Mouse (Mus musculus) megakaryocyte, embryonic 14.5 days (primary cell): Measurements from ENCODE around the gene Cnbd2. TPM values are rescaled to one million over a fixed set of nuclear protein-coding genes. Genes with fewer than 3 reads are reported as not detected.
A peak's percentile ranks its signal among the peaks of the same experiment; 100 is the strongest.

Source experiments
- H3K27me3 ChIP-seq: replicated peaks from 2 replicates; pipeline ENCODE3; 2012; ENCODE audit warnings: inconsistent platforms
- H3K36me3 ChIP-seq: replicated peaks from 2 replicates; pipeline ENCODE3; 2012; ENCODE audit warnings: low read length, inconsistent platforms, mixed read lengths
- H3K4me1 ChIP-seq: 2 replicates; pipeline ENCODE4 v1.6.1; 2012; ENCODE audit warnings: inconsistent platforms
- H3K4me3 ChIP-seq: replicated peaks from 2 replicates; pipeline ENCODE3; 2012; ENCODE audit warnings: moderate library complexity, mild to moderate bottlenecking, inconsistent platforms
- H3K9me3 ChIP-seq: 2 replicates; pipeline ENCODE4 v1.6.1; 2012; ENCODE audit warnings: inconsistent platforms
- FLI1 ChIP-seq: IDR thresholded peaks from 2 replicates; pipeline ENCODE4 v1.6.1; 2012; ENCODE audit warnings: low read length, inconsistent platforms, mixed read lengths
- GATA1 ChIP-seq: IDR thresholded peaks from 3 replicates; pipeline ENCODE4 v1.6.1; 2012; ENCODE audit warnings: mixed read lengths, low read length, inconsistent platforms, borderline replicate concordance
- polyA plus RNA-seq: library from polyadenylated mRNA; stranded (reverse); fragments of >175 nt; gene quantifications from 2 replicates; pipeline ENCODE4 v1.2.3, GENCODE M21; 2012; ENCODE audit warnings: low replicate concordance; ENCODE audit not compliant: insufficient read depth

The Cnbd2 gene
- polyA plus RNA-seq, 1 experiment: 0.74 TPM

GRCm38 (mm10) chr2:156421381-156422110 lies 109.4 kb downstream of the Cnbd2 start:
- Histone ChIP-seq H3K36me3 (no peaks in the 10 kb centered on the region), H3K4me1 (peaks cover 31% of the 10 kb centered on the region), H3K27me3 (peaks cover 98% of the 10 kb centered on the region), H3K4me3 (peak overlapping the region; percentile 93), H3K9me3 (peaks cover 11% of the 10 kb centered on the region)
- TF ChIP-seq GATA1: no peak
- no peak for TF ChIP-seq FLI1

- TF ChIP-seq FLI1: no peak
- TF ChIP-seq GATA1: no peak
- Histone ChIP-seq H3K4me3 (peak overlapping the region; percentile 26), H3K9me3 (peaks cover 11% of the 10 kb centered on the region), H3K27me3 (peaks cover 99% of the 10 kb centered on the region), H3K4me1 (peaks cover 26% of the 10 kb centered on the region), H3K36me3 (no peaks in the 10 kb centered on the region)
These were observed 110.5 kb downstream of the Cnbd2 start for GRCm38 (mm10) chr2:156422631-156423030.

- H3K4me1 ChIP-seq: peaks cover 23% of the 10 kb centered on the region
- peaks cover 11% of the 10 kb centered on the region for H3K9me3 ChIP-seq
- peaks cover 99% of the 10 kb centered on the region for H3K27me3 ChIP-seq
- no peak for TF ChIP-seq FLI1
- TF ChIP-seq GATA1: no peak
- H3K36me3 ChIP-seq: no peaks in the 10 kb centered on the region
- H3K4me3 ChIP-seq: no peak overlapping the region
These were observed 111.6 kb downstream of the Cnbd2 start for GRCm38 (mm10) chr2:156423672-156424071.

Other genes starting within 250 kb of the Cnbd2 start
- gene Spag4, start 247.1 kb upstream of the Cnbd2 start, polyA plus RNA-seq: 2.2 TPM in 1 of 2 replicates, not detected in the other
- gene Cpne1, start 200.3 kb upstream of the Cnbd2 start, polyA plus RNA-seq: 17.2 and 27.7 TPM in 2 replicates
- gene Rbm12, start 200.3 kb upstream of the Cnbd2 start, polyA plus RNA-seq: 2.3 and 7.1 TPM in 2 replicates
- gene Gm28036, start 185.2 kb upstream of the Cnbd2 start, polyA plus RNA-seq: not detected in 2 replicates
- 248 and 453 TPM in 2 replicates for gene Romo1, start 168.3 kb upstream of the Cnbd2 start, polyA plus RNA-seq
- 5.4 and 12.7 TPM in 2 replicates for gene Nfs1, start 168.1 kb upstream of the Cnbd2 start, polyA plus RNA-seq
- gene Rbm39, start 132.1 kb upstream of the Cnbd2 start, polyA plus RNA-seq: 68.5 and 230 TPM in 2 replicates
- 31.7 and 56.9 TPM in 2 replicates for gene Phf20, start 115.8 kb upstream of the Cnbd2 start, polyA plus RNA-seq
- 797 and 1,035 TPM in 2 replicates for gene Scand1, start 405 bp downstream of the Cnbd2 start, polyA plus RNA-seq
- gene Epb41l1, start 108.6 kb downstream of the Cnbd2 start, polyA plus RNA-seq: 7.0 TPM in 1 of 2 replicates, not detected in the other
- gene Aar2, start 235.3 kb downstream of the Cnbd2 start, polyA plus RNA-seq: 2.2 and 7.7 TPM in 2 replicates